Mouse (Mus musculus) lung, postnatal 10 days (tissue): ENCODE results near the gene Dph2.
A peak's percentile ranks its signal among the peaks of the same experiment; 100 is the strongest.

Source experiments
- DNase-seq: peaks from one replicate; pipeline ENCODE4 v3.0.0; 2021

Gene Dph2

GRCm38 (mm10) chr4:117908834-117909453, 17.1 kb upstream of the Dph2 start:
- DNase-seq, result no peak

DNA sequence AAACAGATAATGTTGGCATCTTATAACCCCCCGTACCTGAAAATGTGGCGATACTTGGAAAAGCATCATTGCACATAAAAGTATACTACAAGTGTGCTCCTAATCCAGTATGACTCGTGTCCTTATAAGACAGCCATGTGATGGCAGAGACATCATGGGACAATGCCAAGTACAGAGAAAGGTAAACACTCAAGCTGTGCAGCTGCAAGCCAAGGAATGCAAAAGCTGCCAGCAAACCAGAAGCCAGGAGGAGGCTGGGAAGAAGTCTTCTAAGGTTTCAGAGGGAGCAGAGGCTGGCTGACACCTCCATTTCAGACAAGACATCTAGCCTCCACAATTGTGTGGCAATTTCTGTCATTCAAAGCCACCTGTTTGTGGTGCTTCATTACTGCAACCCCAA, 14.4 kb upstream of the Dph2 start:
- DNase-seq, result peak; percentile 71

DNA sequence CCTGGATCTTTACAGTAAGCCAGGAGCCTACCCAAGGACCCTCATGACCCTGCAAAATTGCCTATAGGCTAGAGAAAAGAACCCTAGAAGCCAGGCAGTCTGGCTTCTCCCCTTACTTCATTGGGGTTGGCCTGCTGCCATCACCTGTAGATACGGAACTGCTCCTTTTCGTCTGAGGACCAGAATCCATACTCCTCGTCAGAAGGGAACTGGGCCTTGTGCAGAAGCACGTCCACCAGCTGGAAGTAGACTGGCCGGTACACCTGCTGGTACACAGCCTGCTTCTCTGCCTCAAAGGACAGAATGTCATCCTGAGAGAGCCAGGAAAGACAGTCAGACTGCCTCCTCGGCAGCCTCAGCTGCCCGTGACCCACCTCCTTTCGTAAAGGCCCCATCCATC, 12.9 kb upstream of the Dph2 start:
- DNase-seq, result no peak

DNA sequence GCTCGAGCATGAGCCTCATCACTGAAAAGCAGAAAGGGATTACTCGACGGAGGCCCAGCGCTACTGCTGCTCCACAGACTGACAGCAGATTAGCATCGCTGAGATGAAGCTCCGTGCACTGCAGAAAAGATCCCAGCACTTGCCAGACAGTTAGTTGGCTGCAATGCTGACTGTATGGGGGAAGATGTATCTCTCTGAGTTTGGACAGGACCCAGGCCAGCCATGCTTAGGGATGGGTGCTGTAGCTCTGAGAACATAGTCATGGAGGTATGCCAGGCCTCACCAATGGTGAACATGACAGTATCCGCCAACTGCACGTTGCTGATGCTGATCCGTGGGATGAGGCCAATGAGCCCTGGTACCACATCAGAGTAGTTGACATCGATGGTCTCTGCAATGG, 12.3 kb upstream of the Dph2 start:
- no peak for DNase-seq

DNA sequence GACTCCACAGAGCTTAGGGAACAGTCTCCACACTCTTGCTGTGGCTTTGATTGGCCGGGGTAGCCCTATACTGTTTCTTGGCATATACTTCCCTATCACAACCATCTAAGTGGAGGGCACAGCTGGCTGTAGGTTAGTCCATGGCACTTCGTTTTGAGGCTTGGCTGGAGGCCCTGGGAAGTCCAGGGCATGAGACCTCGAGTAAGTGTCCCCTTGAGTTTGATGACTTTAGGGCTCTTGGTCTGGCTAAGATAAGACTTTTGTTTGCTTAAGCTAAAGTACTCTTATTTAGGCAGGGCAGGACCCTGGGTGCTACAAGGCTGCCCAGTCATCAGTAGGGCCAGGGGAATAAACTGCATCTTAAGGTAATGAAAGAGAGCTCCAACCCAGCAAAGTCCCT, 6.3 kb upstream of the Dph2 start:
- DNase-seq, result no peak

GRCm38 (mm10) chr4:117896031-117896430, 4.2 kb upstream of the Dph2 start:
- no peak for DNase-seq

DNA sequence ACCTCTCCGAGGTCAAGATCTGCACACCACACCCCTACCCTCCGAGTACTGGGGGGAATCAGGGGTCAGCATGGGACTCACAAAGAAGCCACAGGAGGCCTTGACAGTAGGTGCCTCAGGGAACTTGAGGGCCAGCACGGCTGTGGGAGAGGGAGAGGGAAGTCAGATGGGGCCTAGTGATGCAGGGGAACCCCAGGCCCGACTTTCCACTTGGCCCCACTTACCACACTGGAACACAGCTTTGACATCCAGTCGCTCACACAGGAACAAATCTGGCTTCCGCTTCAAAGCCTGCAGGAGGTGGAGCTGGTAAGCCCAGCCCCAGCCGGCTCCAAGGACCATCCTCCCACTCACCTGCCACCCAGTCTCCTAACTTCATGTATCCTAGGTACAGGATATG, 3.5 kb upstream of the Dph2 start:
- no peak for DNase-seq

GRCm38 (mm10) chr4:117894601-117895000, 2.8 kb upstream of the Dph2 start:
- DNase-seq, result no peak

DNA sequence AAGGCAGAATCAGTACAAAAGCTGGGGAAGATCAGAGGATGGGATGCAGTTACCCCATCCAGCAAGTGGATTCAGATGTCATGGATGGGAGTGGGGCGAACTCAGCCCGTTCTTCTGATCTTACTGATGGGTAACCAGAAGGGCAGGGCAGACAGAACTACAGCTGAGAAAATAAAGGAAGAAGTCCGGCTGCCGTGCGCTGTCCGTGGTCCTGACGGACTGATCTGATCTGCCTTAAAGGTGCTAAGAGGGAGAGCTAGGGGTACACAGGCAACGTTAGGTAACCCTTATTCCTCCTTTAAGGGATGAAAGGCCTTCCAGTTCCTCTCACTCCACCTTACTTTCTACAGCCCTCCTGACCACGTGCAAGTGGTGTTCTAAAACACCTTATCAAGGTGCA, 1.5 kb upstream of the Dph2 start:
- peak; percentile 57 for DNase-seq

DNA sequence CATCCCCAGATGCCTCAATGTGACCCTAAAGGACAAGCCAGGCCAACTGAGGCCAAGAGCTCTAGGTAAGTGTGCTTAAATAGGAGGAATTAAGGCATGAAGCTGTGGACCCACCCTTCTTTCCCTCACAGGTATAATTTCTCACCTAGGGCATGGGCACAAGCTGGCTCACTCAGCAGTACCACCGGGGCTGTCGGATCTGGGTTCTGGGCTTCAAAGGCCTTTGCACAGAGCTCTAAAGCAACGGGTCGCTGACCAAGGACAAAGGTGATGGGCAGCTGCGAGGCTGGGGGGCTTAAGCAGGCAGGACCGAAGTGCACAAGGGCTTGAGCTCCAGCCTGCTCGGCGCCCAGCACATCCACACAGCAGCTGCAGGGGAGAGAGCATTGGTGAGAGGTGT, 1.1 kb downstream of the Dph2 start:
- DNase-seq, result no peak

DNA sequence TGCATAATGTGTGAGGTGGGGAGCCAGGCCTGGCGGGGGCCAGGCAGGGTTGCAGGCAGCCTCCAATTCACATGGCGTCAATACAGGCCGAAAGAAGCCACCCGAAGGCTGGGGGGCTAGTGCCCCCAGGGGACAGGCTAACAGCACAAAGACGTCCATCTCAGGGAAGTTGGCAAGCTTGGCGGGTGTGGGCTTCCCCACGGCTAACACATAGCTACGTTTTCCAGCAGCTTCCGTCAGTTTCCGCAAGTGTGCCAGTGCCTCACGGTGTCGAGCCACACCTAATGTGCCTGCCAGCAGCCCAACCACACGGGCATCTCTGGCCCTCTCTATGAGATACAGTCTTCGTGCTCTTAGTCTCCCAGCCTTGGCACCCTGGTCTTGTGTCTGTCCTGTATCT, 1.8 kb downstream of the Dph2 start:
- no peak for DNase-seq

- no peak for DNase-seq
Observed at GRCm38 (mm10) chr4:117889471-117889870, 2.4 kb downstream of the Dph2 start.

DNA sequence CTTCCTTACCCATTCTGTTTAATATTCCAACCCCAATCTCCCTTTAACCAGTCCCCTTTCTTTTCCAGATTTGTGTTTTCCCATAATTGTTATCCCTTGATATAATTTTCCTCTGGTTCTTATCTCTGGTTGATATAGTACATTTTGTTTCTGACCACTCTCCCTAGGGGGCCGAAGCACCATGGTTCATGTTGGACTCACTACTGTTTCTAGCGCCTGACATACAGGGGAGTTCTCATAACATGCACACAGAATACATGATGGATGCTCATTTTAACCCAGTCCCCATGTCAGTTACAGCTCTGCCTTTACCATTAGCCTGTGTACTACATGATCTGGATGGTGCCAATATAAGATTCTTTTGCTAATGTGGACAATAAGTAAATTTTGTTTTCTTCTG, 3.9 kb downstream of the Dph2 start:
- no peak for DNase-seq

GRCm38 (mm10) chr4:117887133-117887532, 4.7 kb downstream of the Dph2 start, which contains the start of gene Atp6v0b:
Atp6v0b (minus strand) TSS chr4:117887333.
- peak; percentile 95 for DNase-seq

DNA sequence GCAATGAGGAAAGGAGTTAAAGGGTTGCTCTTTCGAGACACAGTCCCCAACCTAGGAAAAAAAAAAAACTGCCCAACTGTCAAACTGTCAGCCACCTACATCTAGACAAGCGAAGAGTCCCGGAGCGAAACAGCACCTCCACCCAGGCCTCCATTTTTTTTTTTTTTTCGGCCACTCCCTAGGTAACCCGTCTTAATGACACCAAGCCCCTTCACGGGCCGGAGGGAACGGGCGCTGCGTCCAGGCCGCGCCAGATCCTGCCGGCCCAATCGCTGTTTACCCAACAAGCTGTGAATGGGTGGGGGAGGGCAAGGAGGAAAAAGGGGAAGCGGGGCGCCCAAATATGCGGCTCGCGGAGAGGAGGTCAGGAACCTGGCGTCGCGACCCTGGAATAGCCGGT, 5.2 kb downstream of the Dph2 start:
- DNase-seq, result peak; percentile 30

DNA sequence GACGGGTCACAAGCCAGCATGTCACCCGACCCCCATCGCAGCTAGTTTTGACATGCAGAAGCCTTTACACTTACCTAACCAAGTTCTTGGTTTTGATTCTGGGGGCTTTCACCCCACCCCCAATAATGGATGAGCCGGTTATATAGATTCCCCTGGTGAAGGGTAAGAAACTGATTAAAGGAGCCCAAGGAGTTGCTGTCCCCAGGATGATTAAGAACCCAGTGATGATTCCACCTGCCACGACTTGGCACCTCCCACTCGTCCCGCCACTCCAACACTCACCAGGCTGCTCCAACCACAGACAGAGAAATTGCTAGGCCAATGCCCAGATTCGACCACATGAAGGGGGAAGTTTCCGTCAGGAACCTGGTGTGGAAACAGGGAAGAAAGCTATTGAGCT, 5.8 kb downstream of the Dph2 start:
- DNase-seq, result no peak

DNA sequence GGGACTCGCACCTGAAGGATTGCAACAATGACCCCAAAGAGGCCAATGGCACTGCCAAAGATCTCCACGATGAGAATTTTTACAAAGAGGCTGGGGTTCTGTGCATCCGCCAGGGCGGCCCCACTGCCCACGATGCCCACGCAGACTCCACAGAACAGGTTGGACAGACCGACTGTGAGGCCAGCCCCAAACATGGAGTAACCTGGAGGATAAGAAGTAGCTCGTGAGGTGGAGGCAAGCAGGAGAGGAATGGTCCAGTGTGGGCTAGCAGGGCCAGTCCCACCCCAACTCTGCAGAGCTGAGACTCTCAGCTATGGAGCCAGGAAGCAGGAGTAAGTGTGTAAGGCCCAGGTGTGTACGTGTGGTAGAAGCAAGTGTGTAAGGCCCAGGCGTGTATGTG, 6.7 kb downstream of the Dph2 start:
- DNase-seq, result no peak

DNA sequence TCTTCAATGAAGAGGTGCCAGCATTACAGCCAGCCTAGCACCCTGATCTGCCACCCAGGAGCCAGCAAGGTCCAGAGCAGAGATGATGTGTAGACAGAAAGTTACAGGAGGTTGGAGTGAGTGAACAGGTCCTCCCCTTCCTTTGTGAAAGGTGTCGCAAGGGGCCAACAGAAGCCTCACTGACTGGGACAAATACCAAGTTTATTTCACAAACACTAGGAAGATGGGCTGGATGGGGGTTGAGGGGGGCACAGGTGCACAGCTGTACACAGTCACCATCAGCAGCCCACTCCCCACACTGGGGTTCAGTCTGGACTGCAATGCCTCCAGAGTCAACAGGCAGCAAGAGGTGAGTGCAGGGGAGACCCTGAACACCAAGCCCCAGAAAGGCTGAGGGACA, 7.7 kb downstream of the Dph2 start:
- DNase-seq, result no peak

- peak; percentile 62 for DNase-seq
Observed at GRCm38 (mm10) chr4:117882701-117883691, 8.8 kb downstream of the Dph2 start, which contains the start of gene B4galt2. B4galt2 (minus strand) TSS chr4:117883487.

DNA sequence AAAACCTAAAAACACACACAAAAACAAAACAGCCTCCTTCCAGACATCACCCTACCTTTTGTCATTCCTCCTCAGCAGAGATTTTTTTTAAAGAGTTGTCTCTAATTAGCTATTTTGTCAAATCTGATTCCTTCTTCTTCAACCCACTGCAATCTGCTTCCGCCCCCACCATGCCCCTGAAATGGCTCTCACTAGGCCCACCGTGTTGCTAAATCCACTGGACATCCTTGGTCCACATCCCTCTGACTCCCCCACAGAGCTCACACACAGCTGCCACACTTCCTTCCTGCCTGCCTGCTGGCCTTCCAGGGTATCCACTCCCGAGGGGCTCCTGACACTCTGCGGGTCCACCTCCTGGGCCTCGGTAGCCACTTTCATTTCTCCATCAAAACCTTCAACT, 13.1 kb downstream of the Dph2 start:
- DNase-seq, result no peak

DNA sequence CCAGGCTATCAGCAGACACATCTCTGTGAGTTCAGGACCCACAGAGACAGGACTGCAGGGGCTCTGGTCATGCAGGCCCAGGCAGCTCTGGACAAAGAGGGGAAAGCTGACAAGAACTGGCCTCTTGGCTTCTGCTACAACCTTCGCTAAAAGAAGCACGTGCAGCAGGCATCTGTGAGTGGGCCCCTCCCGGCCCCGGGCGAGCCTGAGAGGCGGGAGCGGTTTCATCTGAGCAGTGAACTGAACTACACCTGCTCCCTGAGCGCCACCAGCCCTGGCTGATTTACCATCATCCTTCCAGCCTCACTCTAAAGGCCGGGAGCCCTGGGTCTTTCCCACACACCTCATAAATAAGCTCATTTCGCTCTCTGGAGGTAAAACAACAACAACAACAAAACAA, 13.5 kb downstream of the Dph2 start:
- no peak for DNase-seq

GRCm38 (mm10) chr4:117873615-117874014, 18.2 kb downstream of the Dph2 start:
- DNase-seq, result no peak

DNA sequence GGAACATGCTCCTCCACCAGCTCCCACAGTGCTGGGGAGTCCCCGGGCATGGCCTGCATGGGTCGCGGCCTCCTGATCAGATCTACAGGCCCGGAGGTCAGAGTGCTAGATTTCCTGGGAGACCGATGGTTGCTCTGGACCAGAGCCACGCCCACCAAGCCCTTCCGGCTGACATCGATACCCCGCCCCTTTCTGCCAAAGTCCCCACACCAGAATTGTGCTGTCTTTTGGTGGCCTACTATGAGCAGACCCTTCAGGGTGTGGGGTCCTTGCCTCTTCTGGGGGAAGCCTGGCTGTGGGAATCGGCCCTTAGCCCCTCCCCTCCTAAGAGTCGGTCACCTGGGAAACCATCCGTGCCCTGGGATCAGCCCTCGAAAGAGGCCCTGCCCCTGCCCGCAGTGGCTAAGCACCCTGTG, 19.4 kb downstream of the Dph2 start, which contains the start of gene Ccdc24:
Gene Ccdc24 (minus strand): TSS at position 87 of the 416 bp plus-strand sequence.
- peak; percentile 51 for DNase-seq

- no peak for DNase-seq
Observed at GRCm38 (mm10) chr4:117871787-117872186, 20.0 kb downstream of the Dph2 start.
